Mouse (Mus musculus): Measurements from ENCODE around the gene Mgat5.

DNA sequence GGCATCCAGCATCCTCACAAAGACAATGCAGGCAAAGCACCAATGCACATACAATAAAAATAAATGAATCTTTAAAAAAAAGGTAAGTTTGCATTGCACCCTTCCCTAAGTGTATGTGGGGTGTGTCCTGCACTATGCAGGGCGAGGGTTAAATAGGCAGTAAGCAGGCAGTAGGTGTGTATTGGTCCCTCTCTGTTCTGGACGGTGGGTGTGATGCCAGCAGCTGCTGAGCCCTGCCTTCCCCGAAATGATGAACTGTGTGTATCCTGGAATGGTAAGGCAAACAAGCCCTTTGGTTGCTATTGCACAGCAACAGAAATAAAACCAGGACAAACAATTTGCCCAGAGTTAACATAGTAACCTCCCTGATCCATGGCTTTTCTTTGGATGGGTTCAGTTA lies 150.2 kb downstream of the Mgat5 start:
- no peak for TF ChIP-seq CTCF (IDR thresholded peaks at IDR 0.05; ENCODE audit: low read depth, low read length)
- TF ChIP-seq GATA1 (IDR thresholded peaks at IDR 0.05; ENCODE audit: borderline replicate concordance, low read length) = no peak
- TF ChIP-seq GATA2 (IDR thresholded peaks at IDR 0.05; ENCODE audit: borderline replicate concordance, low read depth, low read length) = no peak

Data from G1E (cell line).